Mouse (Mus musculus) urinary bladder, postnatal 0 days (tissue): Measurements from ENCODE around the gene Tbc1d1. TPM values are rescaled to one million over a fixed set of nuclear protein-coding genes. Genes with fewer than 3 reads are reported as not detected.

Experiments used
- microRNA-seq: library from miRNA; unstranded; fragments of <30 nt; microRNA quantifications from one replicate; pipeline ENCODE4, GENCODE M21; 2016
- polyA plus RNA-seq: library from polyadenylated mRNA; unstranded; fragments of >200 nt; fragmentation: Nextera tagmentation; extraction: Ambion mirVana; gene quantifications from 2 replicates; pipeline ENCODE4 v1.2.1, GENCODE M21; 2015

Gene Tbc1d1
- polyA plus RNA-seq, result 35.5 and 37.5 TPM in 2 replicates

DNA sequence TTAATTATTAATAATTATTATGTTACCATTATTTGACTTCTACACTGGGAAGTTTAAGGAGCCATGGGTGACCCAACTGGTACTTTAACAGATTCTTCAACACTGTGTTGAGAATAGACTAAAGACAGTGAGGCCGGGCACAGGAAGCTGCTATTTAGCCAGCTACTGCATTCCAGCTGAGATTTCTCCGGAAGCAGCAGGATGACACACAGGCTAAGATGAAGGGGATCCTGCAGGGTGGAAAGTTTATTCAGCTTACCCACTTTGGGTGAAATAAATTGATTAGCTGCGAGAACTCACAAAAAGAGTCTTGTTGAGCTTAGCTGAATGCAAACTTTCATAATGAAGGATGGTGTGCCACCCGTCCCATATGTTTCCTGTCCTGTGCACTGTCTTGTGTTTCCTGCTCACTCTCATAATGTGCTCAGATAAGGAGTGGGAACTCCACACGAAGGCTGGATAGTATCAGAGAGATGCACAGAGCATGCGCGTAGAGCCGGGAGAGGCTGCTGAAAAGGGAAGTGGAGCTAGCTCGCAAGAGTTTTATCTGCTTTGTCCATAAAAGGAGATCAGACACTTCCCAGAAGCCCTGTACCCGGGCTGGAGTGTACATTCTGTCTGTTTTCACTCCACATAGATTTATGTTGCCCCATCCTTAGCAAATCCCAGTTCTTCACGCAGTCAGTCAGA is at the start of gene Tbc1d1:
Gene Tbc1d1, plus strand, starts transcription at position 445 of the 690 bp plus-strand sequence.

Small RNA genes lying within 50 kb of the gene (microRNA-seq; reads per million reads assigned to microRNA genes)
- gene Gm22395, result not detected

Other genes starting within 250 kb of the Tbc1d1 start
- gene Rell1, start 187.4 kb upstream of the Tbc1d1 start, polyA plus RNA-seq, result 22.4 and 30.5 TPM in 2 replicates
- 29.5 and 31.0 TPM in 2 replicates for gene Pgm2, start 63.4 kb upstream of the Tbc1d1 start, polyA plus RNA-seq